Mouse (Mus musculus): Measurements from ENCODE around the gene Creb1. TPM values are rescaled to one million over a fixed set of nuclear protein-coding genes. Genes with fewer than 3 reads are reported as not detected.

The Creb1 gene
- total RNA-seq (2015) (58.0 and 76.6 TPM in 2 replicates), total RNA-seq (2017) (85.9 and 88.6 TPM in 2 replicates)

DNA sequence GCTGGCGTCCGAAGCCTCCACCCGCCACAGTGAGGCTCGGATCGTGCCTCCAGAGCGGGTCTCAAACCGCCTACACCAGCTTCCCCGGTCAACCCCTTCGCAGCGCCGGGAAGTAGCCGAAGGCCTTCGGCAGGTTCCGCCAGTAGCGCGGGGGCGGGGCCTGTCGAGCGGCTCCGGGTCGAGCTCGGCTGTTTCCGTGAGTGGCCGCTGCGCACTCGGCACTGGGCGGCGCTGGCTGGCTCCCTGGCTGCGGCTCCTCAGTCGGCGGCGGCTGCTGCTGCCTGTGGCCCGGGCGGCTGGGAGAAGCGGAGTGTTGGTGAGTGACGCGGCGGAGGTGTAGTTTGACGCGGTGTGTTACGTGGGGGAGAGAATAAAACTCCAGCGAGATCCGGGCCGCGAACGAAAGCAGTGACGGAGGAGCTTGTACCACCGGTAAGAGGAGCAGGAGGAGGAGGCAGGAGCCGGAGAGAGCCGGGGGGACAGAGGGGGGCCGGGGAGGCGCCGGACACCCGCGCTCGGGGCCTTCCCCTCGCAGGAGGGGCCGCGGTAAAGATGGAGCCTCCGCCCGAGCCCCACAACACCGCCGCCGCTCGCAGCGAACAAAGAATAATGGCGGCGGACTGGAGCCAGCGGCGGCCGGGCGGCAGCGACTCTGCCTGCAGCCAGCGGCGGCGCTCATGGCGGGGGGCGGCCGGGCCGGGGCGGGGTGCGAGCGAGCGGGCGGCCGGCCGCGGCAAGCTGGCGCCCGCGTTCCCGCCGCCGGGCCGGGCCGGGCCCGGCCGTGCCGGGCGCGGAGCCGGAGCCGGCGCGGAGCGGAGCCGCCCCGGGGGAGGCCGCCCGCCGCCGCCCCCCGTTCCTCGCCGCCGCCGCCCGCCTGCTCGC lies at the start of gene Creb1:
Creb1 (plus strand) TSS at position 57 of the 882 bp plus-strand sequence.
- peak; percentile 76 for ATAC-seq (ENCODE audit: poor library complexity, severe bottlenecking)

DNA sequence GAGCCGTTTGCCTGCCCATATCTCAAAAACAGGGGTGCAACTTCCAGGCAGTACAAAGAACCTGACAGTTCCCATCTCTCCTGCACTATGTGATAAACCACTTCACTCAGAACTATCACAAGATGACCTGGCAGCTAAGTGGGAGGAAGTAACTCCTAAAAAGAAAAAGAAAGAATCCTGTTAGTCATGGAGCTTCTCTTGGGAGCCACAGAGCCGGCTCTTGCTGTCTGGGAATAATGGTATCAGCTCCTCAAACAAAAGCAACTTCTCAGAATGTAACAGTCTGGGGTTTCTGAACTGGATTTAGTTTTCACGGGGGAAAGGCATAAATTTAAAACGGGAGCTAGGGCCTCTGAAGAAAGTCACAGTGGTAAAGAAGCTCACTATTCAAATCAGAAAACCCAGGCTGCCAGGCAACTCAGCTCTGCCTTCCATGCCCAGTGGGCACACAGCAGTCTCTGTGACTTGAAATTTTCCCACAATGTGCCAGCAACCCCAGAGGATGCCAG lies 43.9 kb upstream of the Creb1 start:
- no peak for ATAC-seq (ENCODE audit: poor library complexity, severe bottlenecking)

DNA sequence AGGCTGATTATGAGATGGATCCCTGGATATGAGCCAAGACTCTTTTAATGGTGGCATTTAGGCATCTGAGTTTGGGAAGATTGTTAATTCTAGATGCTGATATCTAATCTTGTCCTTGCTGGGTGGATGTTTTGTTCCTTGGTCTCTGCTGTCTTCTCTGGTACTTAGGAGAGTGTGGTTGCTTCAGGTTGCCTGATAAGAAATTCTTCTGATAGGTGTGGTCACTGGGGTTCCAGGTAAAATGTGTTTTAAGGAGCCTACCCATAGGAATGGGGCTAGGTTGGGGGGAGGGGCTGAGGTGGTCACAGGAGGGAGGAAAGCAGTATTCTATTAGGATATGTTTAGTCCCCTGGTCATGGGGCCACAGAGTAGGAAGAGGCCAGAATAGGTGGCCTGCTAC lies 35.6 kb upstream of the Creb1 start:
- no peak for ATAC-seq (ENCODE audit: poor library complexity, severe bottlenecking)

DNA sequence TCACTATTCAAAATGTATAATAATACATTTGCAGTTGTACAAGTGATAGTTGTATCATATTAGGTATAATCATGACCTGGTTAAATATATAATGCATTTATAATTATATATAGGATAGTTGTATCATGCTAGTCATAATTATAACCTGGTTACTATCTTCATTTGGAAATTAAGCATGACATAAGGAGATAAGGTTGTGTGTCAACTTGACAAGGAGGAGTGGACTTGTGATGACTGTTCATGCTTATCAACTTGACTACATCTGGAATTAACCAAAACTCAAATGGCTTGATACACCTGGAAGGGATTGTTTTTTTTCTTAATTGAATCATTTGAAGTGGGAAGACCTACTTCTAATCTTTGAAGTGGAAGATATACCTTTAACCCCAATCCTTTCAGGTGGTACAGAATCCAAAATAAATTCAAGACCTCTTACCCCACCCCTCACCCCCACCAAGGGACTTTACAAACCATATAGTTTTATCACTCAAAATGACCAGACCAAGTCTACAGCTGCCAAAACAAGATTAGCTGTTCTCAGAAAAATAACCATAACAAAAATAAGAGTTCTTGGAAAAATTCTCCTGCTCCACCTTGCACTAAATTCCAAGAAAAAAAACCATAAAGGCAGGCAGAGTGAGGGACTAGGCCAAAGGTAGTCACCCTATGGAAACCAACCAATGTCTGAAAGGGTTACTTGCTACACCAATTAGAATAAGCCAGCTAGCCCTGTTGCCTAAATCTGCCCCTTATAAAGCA lies 30.9 kb upstream of the Creb1 start:
- no peak for ATAC-seq (ENCODE audit: poor library complexity, severe bottlenecking)

DNA sequence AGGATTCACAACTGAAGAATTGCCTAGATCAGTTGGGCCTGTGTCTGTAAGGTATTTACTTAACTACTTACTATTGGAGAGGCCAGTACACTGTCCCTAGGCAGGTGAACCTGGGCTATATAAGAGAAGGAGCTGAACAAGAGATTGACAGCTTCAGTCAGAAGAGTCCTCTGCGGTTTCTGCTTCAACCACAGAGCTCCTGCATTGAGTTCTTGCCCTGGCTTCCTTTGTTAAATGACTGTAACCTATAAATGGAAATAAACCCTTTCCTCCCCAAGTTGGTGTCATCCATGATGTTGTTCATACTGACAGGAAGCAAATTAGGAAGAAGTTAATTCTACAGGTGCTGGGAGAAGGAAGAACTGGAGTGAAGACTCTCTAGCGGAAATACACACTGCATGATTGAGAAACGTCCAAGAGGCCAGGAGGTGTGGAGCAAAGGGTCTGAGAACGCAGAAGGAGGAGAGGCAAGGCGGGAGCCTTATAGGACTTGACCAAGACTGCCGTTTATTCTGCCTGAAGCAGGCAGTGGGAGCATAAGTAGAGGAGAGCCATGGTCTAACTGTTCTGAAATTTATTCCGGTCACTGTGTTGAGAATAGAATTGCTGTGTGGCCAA lies 23.9 kb upstream of the Creb1 start:
- ATAC-seq (ENCODE audit: poor library complexity, severe bottlenecking): peak; percentile 71

DNA sequence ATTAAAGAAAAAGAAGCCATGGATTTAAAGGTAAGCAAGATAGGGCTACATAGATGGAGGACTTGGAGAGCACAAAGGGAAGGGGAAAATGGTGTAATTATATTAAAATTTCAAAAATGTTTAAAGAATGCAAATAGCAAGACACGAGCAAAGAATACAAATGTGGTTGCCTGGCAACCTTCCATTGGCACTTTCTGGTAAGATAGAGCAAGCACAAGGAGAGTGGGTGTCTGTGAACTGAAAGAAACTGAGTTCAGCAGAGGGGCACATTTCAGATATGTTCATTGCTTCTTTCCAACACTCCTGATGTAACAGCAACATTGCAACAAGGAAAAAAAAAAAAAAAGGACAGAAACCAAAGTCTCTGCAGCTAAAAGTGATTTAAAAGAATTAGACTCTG lies 22.8 kb upstream of the Creb1 start:
- no peak for ATAC-seq (ENCODE audit: poor library complexity, severe bottlenecking)

DNA sequence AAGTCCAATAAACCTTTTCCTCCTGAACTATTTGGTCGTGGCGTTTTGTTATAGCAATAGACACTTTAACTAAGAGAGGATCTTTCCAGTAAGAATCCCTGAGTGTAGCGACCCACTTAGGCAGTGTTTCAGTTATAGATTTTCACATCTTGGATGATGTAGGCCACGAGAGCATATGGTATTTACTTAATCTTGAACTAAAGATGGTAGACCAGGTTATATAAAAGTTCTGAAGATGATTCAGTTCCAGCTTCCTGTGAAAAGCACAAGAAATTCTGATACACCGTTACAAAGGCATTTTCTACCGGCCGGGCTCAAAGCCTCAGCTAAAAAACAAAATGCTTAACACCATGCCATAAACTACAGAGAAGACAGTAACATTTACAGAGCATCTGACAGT lies 18.3 kb upstream of the Creb1 start:
- no peak for ATAC-seq (ENCODE audit: poor library complexity, severe bottlenecking)

DNA sequence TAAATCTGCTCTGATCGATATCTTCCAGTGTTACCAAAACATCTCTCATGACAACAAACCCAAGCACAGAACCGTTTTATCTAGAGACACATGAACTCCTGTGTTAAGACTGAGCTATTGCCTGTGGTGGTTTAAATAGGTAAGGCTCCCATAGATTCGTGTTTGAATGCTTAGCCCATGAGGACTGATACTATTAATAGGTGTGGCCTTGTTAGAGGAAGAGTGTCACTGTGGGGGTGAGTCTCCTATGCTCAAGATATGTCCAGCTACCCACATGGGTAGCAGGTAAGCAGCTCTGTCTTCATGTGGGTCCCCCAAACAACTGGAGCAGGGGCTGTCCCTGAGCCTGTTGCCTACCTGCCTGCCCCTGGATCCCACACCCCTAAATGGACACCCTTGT lies 15.9 kb upstream of the Creb1 start:
- no peak for ATAC-seq (ENCODE audit: poor library complexity, severe bottlenecking)

DNA sequence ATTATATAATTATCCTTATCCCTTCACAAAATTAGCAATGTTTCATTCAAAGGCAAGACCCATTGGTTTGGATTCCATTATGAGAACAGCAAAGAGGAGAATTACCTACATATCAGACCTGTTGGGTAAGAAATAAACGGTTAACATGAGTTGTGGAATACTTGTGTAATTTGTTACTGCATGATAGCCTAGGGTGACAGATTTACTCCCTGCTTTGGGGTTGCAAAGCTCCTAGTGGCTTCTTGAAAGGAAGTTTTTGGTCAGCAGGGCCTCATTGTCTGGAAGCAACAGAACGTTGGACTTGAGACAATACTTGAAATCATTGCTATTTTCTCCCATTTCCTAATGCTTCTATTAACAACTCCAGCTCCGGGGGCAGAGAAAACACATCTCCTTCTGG lies 14.0 kb upstream of the Creb1 start:
- ATAC-seq (ENCODE audit: poor library complexity, severe bottlenecking): no peak

DNA sequence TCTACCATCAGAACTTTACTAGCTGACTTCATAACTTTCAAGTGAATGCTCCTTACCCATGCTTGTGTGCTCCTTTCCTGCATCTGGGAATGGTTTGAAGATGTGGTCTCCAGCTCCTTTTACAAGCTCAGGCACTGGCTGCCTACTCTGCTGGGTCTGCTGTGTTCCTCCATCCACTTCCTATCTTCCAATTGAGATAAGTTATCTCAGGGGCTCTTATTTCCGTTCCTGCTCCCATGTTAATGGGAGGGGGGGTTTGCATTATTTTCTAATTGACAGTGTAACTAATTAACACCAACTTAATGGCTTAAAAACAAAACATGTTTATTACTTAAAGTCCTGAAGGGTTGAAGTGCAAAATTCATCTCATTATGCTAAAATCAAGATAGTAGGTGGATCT lies 13.1 kb upstream of the Creb1 start:
- no peak for ATAC-seq (ENCODE audit: poor library complexity, severe bottlenecking)

DNA sequence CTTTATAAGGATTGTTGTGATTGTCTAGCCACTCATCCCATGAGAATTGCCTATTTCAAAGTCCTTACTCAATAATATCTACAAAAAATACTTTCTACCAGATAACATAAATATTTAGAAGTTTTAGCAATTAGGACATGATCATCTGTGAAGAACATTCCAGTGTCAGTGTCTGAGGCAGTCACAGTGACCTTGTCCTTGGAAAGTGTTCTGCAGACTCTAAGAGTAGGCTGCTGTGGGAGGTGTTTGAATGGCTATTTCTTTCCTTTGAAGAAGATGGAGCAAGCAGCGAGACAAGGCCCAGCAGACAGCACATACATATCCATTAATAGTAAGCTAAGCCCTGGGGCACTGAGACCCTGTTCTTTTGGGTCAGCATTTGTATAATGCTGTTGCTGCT lies 12.5 kb upstream of the Creb1 start:
- no peak for ATAC-seq (ENCODE audit: poor library complexity, severe bottlenecking)

DNA sequence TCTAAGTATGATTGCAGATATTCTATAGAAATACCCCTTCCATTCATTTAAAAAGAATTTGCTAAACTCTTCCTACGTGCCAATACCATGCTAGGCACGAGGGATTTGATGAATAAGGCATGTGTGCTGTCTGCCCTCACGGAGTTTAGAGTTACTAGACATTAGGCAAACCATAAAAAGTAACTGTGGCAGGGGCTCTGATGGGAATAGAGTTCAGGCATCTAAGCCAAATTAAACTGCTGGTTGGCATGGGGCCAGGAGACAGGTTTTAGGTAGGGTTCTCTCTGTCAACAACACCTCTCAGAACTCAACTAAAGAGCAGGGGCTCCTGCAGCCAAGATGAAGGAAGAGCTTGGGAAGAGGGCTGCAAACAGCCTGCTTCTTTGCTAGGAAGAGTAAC lies 10.7 kb upstream of the Creb1 start:
- no peak for ATAC-seq (ENCODE audit: poor library complexity, severe bottlenecking)

DNA sequence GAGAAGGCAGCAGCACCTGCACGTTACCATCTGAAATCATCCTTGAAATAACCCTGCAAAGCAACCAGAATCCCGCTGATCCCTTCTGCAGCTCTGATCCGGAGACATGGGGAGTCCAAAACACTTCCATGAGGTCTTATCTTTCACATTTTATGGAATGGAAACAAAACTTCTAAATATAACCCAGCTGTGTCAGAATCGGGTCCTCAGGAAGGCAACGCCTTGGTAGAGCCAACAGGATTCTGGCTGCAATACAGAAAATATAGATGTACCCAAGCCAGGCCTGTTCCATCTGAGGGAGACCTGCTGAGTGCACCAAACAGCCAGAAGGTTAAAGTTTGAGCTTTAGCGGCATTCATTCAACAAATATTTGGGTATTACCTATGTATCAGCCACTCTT lies 9.8 kb upstream of the Creb1 start:
- ATAC-seq (ENCODE audit: poor library complexity, severe bottlenecking): no peak

DNA sequence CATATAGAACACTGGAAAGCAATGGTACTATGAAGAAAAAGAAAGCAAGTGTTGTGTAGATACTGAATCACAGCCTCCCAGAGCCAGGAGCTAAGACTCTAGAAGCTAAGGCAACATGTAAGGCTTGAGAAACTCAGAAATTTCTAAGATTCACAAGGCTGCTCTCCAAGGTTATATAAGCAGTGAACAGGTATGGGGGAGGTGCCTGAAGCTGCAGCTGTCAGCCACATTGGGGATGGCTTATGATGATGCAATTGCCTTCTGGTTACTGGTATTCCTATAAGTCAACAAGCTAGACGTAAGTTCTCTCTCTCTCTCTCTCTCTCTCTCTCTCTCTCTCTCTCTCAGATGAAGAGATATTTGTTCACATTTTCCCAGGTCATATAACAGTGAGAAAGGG lies 9.3 kb upstream of the Creb1 start:
- no peak for ATAC-seq (ENCODE audit: poor library complexity, severe bottlenecking)

DNA sequence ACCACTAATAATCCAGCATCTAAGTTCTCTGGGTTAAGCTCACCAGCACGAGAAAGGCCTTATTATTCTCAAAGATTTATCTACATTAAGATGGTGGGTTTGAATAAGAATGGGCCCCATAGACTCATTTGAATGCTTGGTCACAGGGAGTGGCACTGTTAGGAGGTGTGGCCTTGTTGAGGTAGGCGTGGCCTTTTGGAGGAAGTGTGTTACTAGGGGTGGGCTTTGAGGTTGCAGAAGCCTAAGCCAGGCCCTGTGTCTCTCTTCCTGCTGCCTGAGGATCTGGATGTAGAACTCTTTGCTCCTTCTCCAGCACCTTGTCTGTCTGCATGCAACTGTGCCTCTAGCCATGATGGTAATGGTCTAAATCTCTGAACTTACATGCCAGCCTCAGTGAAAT lies 7.8 kb upstream of the Creb1 start:
- ATAC-seq (ENCODE audit: poor library complexity, severe bottlenecking): no peak

DNA sequence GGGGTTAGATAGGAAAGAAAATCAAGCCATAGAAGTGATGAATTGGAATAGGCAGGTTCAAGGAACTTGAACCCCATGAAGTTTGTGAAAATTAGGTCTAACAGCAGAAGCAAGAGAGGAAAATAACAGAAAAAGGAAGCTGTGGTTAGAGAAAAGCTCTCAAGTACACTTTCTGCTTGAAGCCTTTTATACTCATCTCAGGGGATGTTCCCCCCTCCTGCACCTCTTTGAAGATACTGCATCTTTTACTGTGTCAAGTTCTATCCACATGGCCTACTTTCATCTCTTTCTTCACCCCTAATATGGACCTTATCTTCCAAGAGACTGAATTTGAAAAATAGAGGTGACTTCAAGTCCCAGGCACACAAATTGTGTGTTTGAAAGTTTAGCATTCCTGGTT lies 4.8 kb upstream of the Creb1 start:
- no peak for ATAC-seq (ENCODE audit: poor library complexity, severe bottlenecking)

DNA sequence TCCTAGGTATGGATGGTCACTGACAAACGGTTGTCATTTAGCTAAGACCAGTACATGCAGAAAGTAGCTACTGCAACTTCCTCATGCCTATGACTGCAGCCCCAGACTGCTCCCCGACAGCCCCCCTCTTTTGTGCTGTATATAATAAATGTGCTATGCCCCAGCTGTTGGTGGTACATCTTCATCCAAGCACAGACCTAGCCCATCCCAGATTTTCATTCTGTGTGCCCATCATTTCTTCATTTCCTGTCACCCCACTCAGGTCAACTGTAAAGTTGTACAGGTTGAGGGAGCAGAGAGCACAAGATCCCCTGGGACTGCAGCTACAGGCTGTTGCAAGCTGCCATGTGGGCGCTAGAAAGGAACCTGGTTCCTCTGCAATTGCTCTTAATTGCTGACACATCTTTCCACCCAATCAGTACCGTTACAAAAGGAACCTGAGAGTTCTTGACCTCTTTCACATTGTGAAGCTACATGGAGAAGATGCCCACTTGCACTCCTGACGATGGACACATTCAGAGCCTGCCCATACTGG lies 2.6 kb upstream of the Creb1 start:
- ATAC-seq (ENCODE audit: poor library complexity, severe bottlenecking): no peak

DNA sequence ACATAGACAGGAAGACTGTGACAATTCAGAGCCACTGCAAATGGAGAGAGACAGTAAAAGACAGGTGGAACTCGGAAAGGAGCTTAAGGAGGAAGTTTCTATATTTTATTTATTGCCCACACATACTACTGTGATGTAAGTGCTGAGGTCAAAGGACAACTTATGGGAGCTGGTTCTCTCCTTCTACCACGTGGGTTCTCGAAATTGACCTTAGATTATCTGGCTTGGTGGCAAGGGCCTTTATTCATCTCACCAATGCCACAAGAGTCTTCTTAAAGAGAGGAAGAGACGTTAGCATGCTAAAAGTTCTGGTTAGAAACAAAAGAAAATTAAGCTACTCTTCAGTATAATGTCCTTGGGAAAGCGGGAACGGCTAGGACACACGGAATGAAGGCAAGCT lies 897 bp upstream of the Creb1 start:
- ATAC-seq (ENCODE audit: poor library complexity, severe bottlenecking): no peak

DNA sequence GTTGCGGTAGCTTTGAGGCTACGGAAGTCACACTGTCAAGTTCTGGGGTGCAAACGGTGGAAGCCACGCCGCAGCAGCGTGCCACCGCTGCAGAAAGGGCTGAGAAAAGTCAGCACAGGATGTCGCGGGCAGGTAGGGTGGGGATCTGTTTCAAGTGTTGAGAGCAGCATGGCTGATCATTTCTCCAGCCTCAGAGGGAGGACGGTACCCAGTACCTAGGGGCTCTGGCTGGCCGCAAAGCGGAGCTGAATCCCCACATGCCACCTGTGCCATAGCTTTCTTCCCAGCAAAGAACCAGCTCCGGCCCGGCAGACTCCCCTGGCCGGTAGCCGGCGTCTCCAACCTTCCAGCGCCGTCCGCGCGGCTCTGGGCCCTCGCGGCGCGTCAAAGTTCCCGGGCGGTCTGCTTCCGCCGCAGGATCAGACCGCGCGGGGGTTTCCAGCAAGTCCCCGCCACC lies 350 bp upstream of the Creb1 start:
- peak; percentile 23 for ATAC-seq (ENCODE audit: poor library complexity, severe bottlenecking)

DNA sequence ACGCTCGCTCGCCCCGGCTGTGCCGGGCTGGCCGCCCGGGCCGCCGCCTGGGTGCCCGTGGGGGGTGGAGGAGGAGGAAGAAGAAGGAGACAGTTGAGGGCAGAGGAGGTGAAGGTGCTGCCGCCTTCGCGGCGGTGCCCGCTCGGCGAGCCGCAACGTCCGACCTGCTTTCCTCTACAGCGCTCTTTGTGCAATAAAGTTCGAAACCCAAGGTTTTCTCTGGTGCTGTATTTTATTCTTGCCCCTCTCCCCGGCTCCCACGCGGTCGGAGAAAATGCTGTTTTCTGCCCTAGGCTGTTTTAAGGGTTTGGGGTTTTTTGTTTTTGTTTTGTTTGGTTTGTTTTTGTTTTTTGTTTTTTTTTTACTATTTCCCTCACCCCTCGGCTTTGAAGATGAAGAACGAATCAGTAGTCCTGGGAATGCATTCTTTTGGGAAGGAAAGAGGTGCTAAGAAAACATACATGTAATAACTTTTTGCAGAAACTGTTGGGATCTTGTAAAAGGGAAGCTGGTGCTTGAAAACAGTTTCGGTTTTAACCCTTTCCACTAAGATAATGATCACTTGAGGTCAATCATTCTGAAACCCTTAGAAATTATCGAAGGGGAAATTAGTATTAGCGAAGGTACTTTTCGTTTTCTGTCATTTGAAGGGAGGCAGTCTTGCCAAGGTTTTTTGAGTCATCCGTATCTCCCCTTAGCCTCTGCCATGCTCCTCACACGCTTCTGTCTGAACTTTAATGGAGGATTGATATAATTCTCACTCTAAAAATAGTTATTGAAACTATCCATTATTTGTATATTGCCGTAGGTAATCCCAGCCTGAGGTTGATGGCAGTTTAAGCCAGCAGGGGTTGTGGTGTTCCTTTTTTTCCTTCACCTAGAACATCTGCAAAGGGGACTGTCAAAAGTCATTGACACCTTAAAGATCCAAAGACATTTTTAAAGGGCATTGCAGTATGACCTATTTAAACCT lies 1.3 kb downstream of the Creb1 start:
- ATAC-seq (ENCODE audit: poor library complexity, severe bottlenecking): no peak; the same call in 1 of the 2 replicates

Data from megakaryocyte, adult 5-6 weeks (primary cell).